ENCODE assay signal across 8 mouse cellular contexts in genomic region chr8:13339646-13339990, GRCm38 (mm10). TPM values are rescaled to one million over a fixed set of nuclear protein-coding genes. Genes with fewer than 3 reads are reported as not detected.
A peak's percentile ranks its signal among the peaks of the same experiment; 100 is the strongest.
DNase-seq lines count a peak whose midpoint lies in the region; ATAC-seq and TF ChIP-seq lines count a peak whose summit lies in the region.

No protein-coding gene starts in this region.

- ATAC-seq in liver, embryonic 12.5 days: no peak
- ATAC-seq in stomach, embryonic 16.5 days (ENCODE audit: insufficient read depth, low FRiP score): no peak

- H3K4me1 ChIP-seq in testis, adult 2 months (ENCODE audit: control insufficient read depth, insufficient read depth, low read length): peaks cover 4% of the 10 kb centered on the region
- H3K4me1 ChIP-seq in liver, embryonic 12.5 days: peaks cover 56% of the 10 kb centered on the region
- peaks cover 12% of the 10 kb centered on the region; the same call in 1 of the 2 replicates for H3K4me1 ChIP-seq in stomach, embryonic 16.5 days (ENCODE audit: control insufficient read depth, insufficient read depth, low read length)

- H3K4me2 ChIP-seq in liver, embryonic 12.5 days: peak overlapping the region; percentile 97
- H3K4me2 ChIP-seq in stomach, embryonic 16.5 days (ENCODE audit: low read depth, low read length): peak overlapping the region; percentile 75

- TF ChIP-seq CTCF in testis, adult 2 months (IDR thresholded peaks at IDR 0.05; ENCODE audit: control insufficient read depth, insufficient read depth, insufficient replicate concordance, low read depth, low read length): no peak

- no peaks in the 10 kb centered on the region; the same call in 1 of the 2 replicates for H3K36me3 ChIP-seq in testis, adult 2 months (ENCODE audit: control insufficient read depth, insufficient read depth, low read length)
- peaks cover 47% of the 10 kb centered on the region for H3K36me3 ChIP-seq in liver, embryonic 12.5 days
- H3K36me3 ChIP-seq in stomach, embryonic 16.5 days (ENCODE audit: control insufficient read depth, insufficient read depth, low read length): 0 out of 2 replicates have a peak, but pooled peaks cover 3% of the 10 kb centered on the region

- H3K27me3 ChIP-seq in testis, adult 2 months (ENCODE audit: control insufficient read depth, insufficient read depth, low read length): no peaks in the 10 kb centered on the region
- H3K27me3 ChIP-seq in liver, embryonic 12.5 days (replicated peaks): no peaks in the 10 kb centered on the region
- H3K27me3 ChIP-seq in stomach, embryonic 16.5 days (ENCODE audit: control insufficient read depth, insufficient read depth, low read length): no peaks in the 10 kb centered on the region

- no peak for TF ChIP-seq POLR2A in testis, adult 2 months (IDR thresholded peaks at IDR 0.05; ENCODE audit: control insufficient read depth, low read depth, low read length)

- no peak overlapping the region for H3K27ac ChIP-seq in testis, adult 2 months (ENCODE audit: control insufficient read depth, insufficient read depth, low read depth, low read length)
- no peak overlapping the region for H3K27ac ChIP-seq in liver, embryonic 12.5 days
- peak overlapping the region; percentile 5; the same call in 1 of the 2 replicates for H3K27ac ChIP-seq in stomach, embryonic 16.5 days (ENCODE audit: low read length)

- DNase-seq in cerebellum, adult 9-11 months: peak; percentile 17
- DNase-seq in cerebellum, adult 11-12 months: no peak
- DNase-seq in testis, postnatal 10 days (ENCODE audit: low spot score): no peak
- no peak for DNase-seq in right cerebral cortex, adult 18-20 months
- DNase-seq in urinary bladder, postnatal 14 days (ENCODE audit: low spot score): no peak

- 4% methylated on average over 11 of the region's 11 CpGs for WGBS in liver, embryonic 12.5 days (ENCODE audit: insufficient replicate concordance)
- 2% methylated on average over 11 of the region's 11 CpGs for WGBS in stomach, embryonic 16.5 days

- no peaks in the 10 kb centered on the region for H3K9me3 ChIP-seq in liver, embryonic 12.5 days (replicated peaks)
- H3K9me3 ChIP-seq in stomach, embryonic 16.5 days (replicated peaks; ENCODE audit: control insufficient read depth, low read length): no peaks in the 10 kb centered on the region

- H3K4me3 ChIP-seq in testis, adult 2 months (ENCODE audit: control insufficient read depth, low read depth, low read length): peak overlapping the region; percentile 32; the same call in 1 of the 2 replicates
- peak overlapping the region; percentile 99 for H3K4me3 ChIP-seq in liver, embryonic 12.5 days
- H3K4me3 ChIP-seq in stomach, embryonic 16.5 days (replicated peaks; ENCODE audit: low read length): peak overlapping the region; percentile 76

- H3K9ac ChIP-seq in liver, embryonic 12.5 days: peak overlapping the region; percentile 100
- peak overlapping the region; percentile 97 for H3K9ac ChIP-seq in stomach, embryonic 16.5 days (ENCODE audit: low read length)

RNA-seq across cellular contexts. Expression of gene Tfdp1, which starts 1.1 kb away (rescaled TPM):
- polyA plus RNA-seq in testis, adult 2 months (2012; rRNA removed): 42.0 and 44.9 TPM in 2 replicates
- polyA plus RNA-seq in liver, embryonic 12.5 days (2016; fragmentation: Nextera tagmentation; extraction: Ambion mirVana): 172 and 174 TPM in 2 replicates
- polyA plus RNA-seq in stomach, embryonic 16.5 days (2015; fragmentation: Nextera tagmentation; extraction: Ambion mirVana): 134 and 140 TPM in 2 replicates

RNA-seq across cellular contexts. Expression of gene Tmco3, which starts 51.6 kb away (rescaled TPM):
- polyA plus RNA-seq in testis, adult 2 months (2012; rRNA removed): 11.5 and 14.2 TPM in 2 replicates
- polyA plus RNA-seq in liver, embryonic 12.5 days (2016; fragmentation: Nextera tagmentation; extraction: Ambion mirVana): 10.1 and 10.6 TPM in 2 replicates
- polyA plus RNA-seq in stomach, embryonic 16.5 days (2015; fragmentation: Nextera tagmentation; extraction: Ambion mirVana): 34.0 and 34.9 TPM in 2 replicates

RNA-seq across cellular contexts. Expression of gene Dcun1d2, which starts 51.7 kb away (rescaled TPM):
- polyA plus RNA-seq in testis, adult 2 months (2012; rRNA removed): 5.4 and 5.6 TPM in 2 replicates
- 14.3 and 14.4 TPM in 2 replicates for polyA plus RNA-seq in liver, embryonic 12.5 days (2016; fragmentation: Nextera tagmentation; extraction: Ambion mirVana)
- polyA plus RNA-seq in stomach, embryonic 16.5 days (2015; fragmentation: Nextera tagmentation; extraction: Ambion mirVana): 21.4 and 21.5 TPM in 2 replicates

RNA-seq across cellular contexts. Expression of gene Atp4b, which starts 57.0 kb away (rescaled TPM):
- 0.10 TPM in 1 of 2 replicates, not detected in the other for polyA plus RNA-seq in testis, adult 2 months (2012; rRNA removed)
- polyA plus RNA-seq in liver, embryonic 12.5 days (2016; fragmentation: Nextera tagmentation; extraction: Ambion mirVana): not detected in 2 replicates
- polyA plus RNA-seq in stomach, embryonic 16.5 days (2015; fragmentation: Nextera tagmentation; extraction: Ambion mirVana): 59.5 and 89.0 TPM in 2 replicates

Comparison
In these comparisons a context has a peak if more than half of its experiments do, and no peak if none do; other contexts are left out.
1. H3K4me3 ChIP-seq: peak in every context shown above with its lines; median percentile 99 in liver, embryonic 12.5 days; 76 in stomach, embryonic 16.5 days; 32 in testis, adult 2 months.